Mouse (Mus musculus): ENCODE data around the gene Klk1b1.
"Not testable (repeated sequence)": the region's sequence is repeated elsewhere in the genome, so short reads cannot be mapped to it uniquely, and the experiment has no call there.

Klk1b1 gene

DNA sequence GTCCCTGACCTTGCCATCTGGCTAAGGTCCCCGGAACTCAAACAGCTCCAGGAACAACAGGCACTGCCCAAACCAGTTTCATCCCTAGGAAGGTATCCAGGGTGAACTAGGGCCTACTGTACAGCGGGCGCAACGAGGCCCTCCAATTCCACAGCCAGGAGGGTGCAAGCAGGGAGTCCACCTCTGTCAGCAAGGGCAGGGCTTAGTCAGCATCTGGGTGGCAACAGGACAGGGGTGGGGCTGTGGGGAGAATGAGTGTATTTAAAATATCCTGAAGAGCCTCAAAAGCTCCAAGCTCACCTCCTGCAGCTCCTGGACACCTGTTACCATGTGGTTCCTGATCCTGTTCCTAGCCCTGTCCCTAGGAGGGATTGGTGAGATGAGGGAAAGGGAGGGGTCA is 29.0 kb downstream of the Klk1b1 start, which contains the start of gene Klk1b11:
TSS of gene Klk1b11 (plus strand) at position 301 of the 400 bp plus-strand sequence.
- not testable (repeated sequence) for DNase-seq (ENCODE audit: extremely low read depth, low read depth, low spot score)

DNA sequence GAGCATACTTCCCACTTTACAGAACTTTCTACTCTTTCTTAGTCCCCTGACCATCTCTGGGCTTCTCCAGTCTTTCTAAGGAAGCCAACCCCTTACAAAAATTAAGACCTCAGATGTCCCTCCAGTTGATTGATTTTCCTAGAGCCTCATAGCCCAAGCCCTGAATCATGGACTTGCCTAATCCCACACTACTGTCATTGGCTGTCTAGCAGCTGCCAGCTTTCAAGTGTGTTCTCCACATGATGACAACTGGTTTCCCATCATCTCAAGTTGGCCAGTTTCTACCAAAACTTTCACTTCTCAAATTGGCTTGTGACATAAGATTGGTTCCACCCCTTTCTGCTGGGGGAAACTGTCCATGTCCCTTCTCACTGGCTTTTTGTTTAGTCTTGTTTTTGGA is 38.3 kb downstream of the Klk1b1 start:
- no peak for DNase-seq (ENCODE audit: extremely low read depth, low read depth, low spot score)

DNA sequence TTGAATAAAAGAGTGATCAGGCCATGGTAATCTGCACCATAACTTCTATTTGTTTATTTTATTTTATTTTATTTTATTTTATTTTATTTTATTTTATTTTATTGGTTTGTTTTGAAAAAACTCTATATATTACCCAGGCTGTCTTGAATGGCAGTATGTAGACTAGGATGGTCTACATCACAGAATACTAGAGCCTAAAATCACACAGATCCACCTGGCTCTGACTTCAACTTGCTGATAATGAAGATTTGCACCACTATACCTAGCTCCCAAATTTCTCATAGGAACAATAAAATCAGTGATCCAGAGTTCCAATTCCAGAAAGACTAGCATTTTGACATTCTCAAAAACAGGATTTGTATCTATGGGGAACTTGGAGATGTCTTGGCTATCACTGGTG is 45.3 kb downstream of the Klk1b1 start, which contains the start of gene Klk1b26:
TSS of gene Klk1b26 (plus strand) at position 301 of the 400 bp plus-strand sequence.
- DNase-seq (ENCODE audit: extremely low read depth, low read depth, low spot score), result not testable (repeated sequence)

DNA sequence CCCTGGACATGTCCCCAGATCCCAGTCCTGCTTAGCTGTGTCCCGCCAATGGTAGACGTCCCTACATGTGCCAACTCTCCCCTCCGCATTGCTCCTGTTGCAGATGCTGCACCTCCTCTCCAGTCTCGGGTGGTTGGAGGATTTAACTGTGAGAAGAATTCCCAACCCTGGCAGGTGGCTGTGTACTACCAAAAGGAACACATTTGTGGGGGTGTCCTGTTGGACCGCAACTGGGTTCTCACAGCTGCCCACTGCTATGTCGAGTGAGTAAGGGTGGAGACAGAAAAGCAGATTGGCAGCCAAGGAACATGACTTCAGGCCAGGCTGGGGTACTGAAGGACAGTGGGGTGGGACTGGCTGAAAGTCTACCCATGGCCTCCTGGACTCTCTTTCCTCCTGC is 48.1 kb downstream of the Klk1b1 start:
- not testable (repeated sequence) for DNase-seq (ENCODE audit: extremely low read depth, low read depth, low spot score)

DNA sequence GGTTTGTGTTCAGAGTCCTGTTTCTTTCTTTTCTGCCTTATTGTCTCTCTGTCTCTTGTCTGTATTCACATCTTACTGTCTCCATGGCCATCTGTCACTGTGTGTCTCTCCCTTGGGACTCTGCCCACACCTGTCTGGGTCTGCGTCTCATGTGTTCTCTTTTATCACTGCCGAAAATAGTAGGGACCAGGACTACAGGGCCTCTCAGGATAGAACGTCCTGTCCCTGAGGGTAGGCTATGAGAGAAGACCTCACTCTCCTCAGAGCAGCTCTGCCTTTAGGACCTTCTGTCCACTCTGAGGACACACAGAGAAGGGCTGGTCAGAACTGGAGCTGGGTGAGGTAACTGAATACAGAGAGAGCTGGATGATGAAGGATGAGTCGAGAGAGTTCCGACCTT is 48.5 kb downstream of the Klk1b1 start:
- no peak for DNase-seq (ENCODE audit: extremely low read depth, low read depth, low spot score)
